ENCODE assay signal across 9 mouse cellular contexts in the genomic region with DNA sequence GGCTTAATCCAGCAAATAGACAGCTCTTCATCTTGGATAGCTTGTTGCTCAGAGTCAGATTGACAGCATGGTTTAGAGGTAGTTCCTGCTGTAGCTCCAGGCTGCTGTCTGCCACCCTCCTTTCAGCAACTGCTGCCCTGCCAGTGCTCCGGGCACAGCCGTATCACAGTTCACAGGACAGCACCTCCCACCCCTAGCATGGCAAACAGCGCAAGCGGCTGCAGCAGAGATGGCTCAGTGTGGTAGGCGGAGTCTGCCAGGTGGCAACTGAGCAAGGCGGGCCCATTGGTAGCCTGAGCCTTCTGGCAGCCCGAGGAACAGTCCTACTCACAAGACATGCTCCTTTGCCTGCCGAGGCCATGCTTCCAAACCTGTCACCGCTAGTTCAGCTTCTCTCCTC. TPM values are rescaled to one million over a fixed set of nuclear protein-coding genes. Genes with fewer than 3 reads are reported as not detected.
DNase-seq lines count a peak whose midpoint lies in the region; ATAC-seq and TF ChIP-seq lines count a peak whose summit lies in the region.
"Had no signal": no experiment of that assay in that cellular context is flagged by ENCODE, and none has a peak within 500 bp of the region (broad histone marks: within the 10 kb centered on the region; RNA-seq: fewer than 3 reads in every experiment).

No protein-coding gene starts in this region.

- H3K9ac ChIP-seq in ES-E14 (ENCODE audit: insufficient read depth, low read depth, low read length, poor library complexity, severe bottlenecking) = no peak overlapping the region
- H3K9ac ChIP-seq in heart, embryonic 14.5 days (ENCODE audit: low read length) = peak overlapping the region; percentile 42; the same call in 1 of the 2 replicates
- H3K9ac ChIP-seq in midbrain, embryonic 15.5 days = peak overlapping the region; percentile 37

- peaks cover 0 to 10% of the 10 kb centered on the region in 2 experiments; a peak in 1 of 4 replicates for H3K4me1 ChIP-seq in ES-E14 (ENCODE audit: control insufficient read depth in 2 of 2, insufficient read depth in 2 of 2, low read length in 2 of 2, poor library complexity in 1 of 2)
- H3K4me1 ChIP-seq in heart, embryonic 14.5 days (ENCODE audit: control insufficient read depth in 2 of 2, insufficient read depth in 2 of 2, low read length in 2 of 2) = peaks cover 0 to 2% of the 10 kb centered on the region in 2 experiments; a peak in 1 of 4 replicates
- peaks cover 7% of the 10 kb centered on the region; the same call in 1 of the 2 replicates for H3K4me1 ChIP-seq in midbrain, embryonic 15.5 days

- H3K9me3 ChIP-seq in ES-E14 (ENCODE audit: control insufficient read depth, insufficient read depth, low read depth, low read length) = no peaks in the 10 kb centered on the region
- no peaks in the 10 kb centered on the region for H3K9me3 ChIP-seq in heart, embryonic 14.5 days (ENCODE audit: control insufficient read depth, low read length)
- H3K9me3 ChIP-seq in midbrain, embryonic 15.5 days = no peaks in the 10 kb centered on the region

- in situ Hi-C loops in ES-E14 (cut with MboI; ENCODE audit: low sequenced_read_pairs in 2 of 2, unreplicated experiment in 2 of 2) = no loop called here

- DNase-seq in frontal cortex, postnatal 36 days (ENCODE audit: low spot score in 2 of 2) = peak; percentile 5 to 12
- no peak for DNase-seq in frontal cortex, postnatal 10 days (ENCODE audit: low spot score in 2 of 2)
- DNase-seq in ES-E14 (ENCODE audit: low read depth, low spot score) = no peak
- DNase-seq in cerebellum, postnatal 14 days = peak; percentile 45 to 46
- DNase-seq in kidney, postnatal 14 days = peak; percentile 32
- DNase-seq in thymus, postnatal 4 days = peak; percentile 55

- no peaks in the 10 kb centered on the region for H3K27me3 ChIP-seq in heart, embryonic 14.5 days (ENCODE audit: control insufficient read depth, insufficient read depth, low read length)
- H3K27me3 ChIP-seq in midbrain, embryonic 15.5 days (replicated peaks) = no peaks in the 10 kb centered on the region; the same call in 1 of the 2 replicates

- H3K36me3 ChIP-seq in ES-E14 (ENCODE audit: control insufficient read depth, insufficient read depth, low read length, poor library complexity, severe bottlenecking) = no peaks in the 10 kb centered on the region
- H3K36me3 ChIP-seq in heart, embryonic 14.5 days (ENCODE audit: control insufficient read depth, insufficient read depth, low read length) = no peaks in the 10 kb centered on the region
- H3K36me3 ChIP-seq in midbrain, embryonic 15.5 days (replicated peaks) = no peaks in the 10 kb centered on the region

- H3K4me2 ChIP-seq in heart, embryonic 14.5 days (ENCODE audit: low read length) = peak overlapping the region; percentile 67
- peak overlapping the region; percentile 66 for H3K4me2 ChIP-seq in midbrain, embryonic 15.5 days

- peak; percentile 60 for ATAC-seq in heart, embryonic 14.5 days (ENCODE audit: insufficient number of reproducible peaks, insufficient read depth, low FRiP score, low read depth)
- peak; percentile 65 for ATAC-seq in midbrain, embryonic 15.5 days (replicated peaks)

- peak overlapping the region; percentile 31 to 35; a peak in 2 of 4 replicates for H3K4me3 ChIP-seq in ES-E14 (ENCODE audit: insufficient read depth in 1 of 2, low read depth in 1 of 2, low read length in 2 of 2, poor library complexity in 1 of 2, severe bottlenecking in 1 of 2)
- peak overlapping the region; percentile 33 to 36 for H3K4me3 ChIP-seq in heart, embryonic 14.5 days (ENCODE audit: control insufficient read depth in 1 of 2, insufficient read depth in 1 of 2, low read depth in 1 of 2, low read length in 2 of 2)
- peak overlapping the region; percentile 34 for H3K4me3 ChIP-seq in midbrain, embryonic 15.5 days

- WGBS in heart, embryonic 14.5 days = 3% methylated on average over 9 of the region's 9 CpGs
- 2% methylated on average over 9 of the region's 9 CpGs for WGBS in midbrain, embryonic 15.5 days

- no peak overlapping the region for H3K27ac ChIP-seq in ES-E14 (ENCODE audit: insufficient read depth, low read depth, low read length, poor library complexity, severe bottlenecking)
- no peak overlapping the region for H3K27ac ChIP-seq in heart, embryonic 14.5 days (replicated peaks in 1 of 2; ENCODE audit: control insufficient read depth in 1 of 2, insufficient read depth in 1 of 2, low read depth in 2 of 2, low read length in 2 of 2)
- no peak overlapping the region for H3K27ac ChIP-seq in midbrain, embryonic 15.5 days
- H3K27ac ChIP-seq: macrophage had no signal

TF ChIP-seq in ES-E14, 5 proteins besides CTCF, POLR2A, EP300 and RAD21:
- TF ChIP-seq ZC3H11A (IDR thresholded peaks at IDR 0.05; ENCODE audit: borderline replicate concordance, low read depth, low read length) = no peak
- no peak for TF ChIP-seq CHD2 (IDR thresholded peaks at IDR 0.05; ENCODE audit: low read depth, low read length)
- no peak for TF ChIP-seq HCFC1 (IDR thresholded peaks at IDR 0.05; ENCODE audit: borderline replicate concordance, insufficient read depth, low read length)
- TF ChIP-seq ZNF384 (IDR thresholded peaks at IDR 0.05; ENCODE audit: low read depth, low read length) = no peak
- TF ChIP-seq MAFK (IDR thresholded peaks at IDR 0.05; ENCODE audit: insufficient read depth, low read depth, low read length) = no peak
TF ChIP-seq in ES-E14: peak in this region for 0.

RNA-seq across cellular contexts. Expression of a gene that starts 27.8 kb away (rescaled TPM):
- total RNA-seq in ES-E14 (2012; rRNA removed) = 190 and 199 TPM in 2 replicates
- polyA plus RNA-seq in heart, embryonic 14.5 days (2014; fragmentation: Nextera tagmentation; extraction: Ambion mirVana) = 131 and 160 TPM in 2 replicates
- polyA plus RNA-seq in midbrain, embryonic 15.5 days (2015; fragmentation: Nextera tagmentation; extraction: Ambion mirVana) = 206 and 210 TPM in 2 replicates

Comparison
In these comparisons a context has a peak if more than half of its experiments do, and no peak if none do; other contexts are left out.
1. DNase-seq: peak in frontal cortex, postnatal 36 days (2 of 2), cerebellum, postnatal 14 days (2 of 2), kidney, postnatal 14 days (single experiment) and thymus, postnatal 4 days (single experiment); none in frontal cortex, postnatal 10 days (0 of 2) and ES-E14 (single experiment).
2. Peak in every context shown above with its lines, with median percentiles within 50 percentile points of each other: H3K4me3 ChIP-seq.